Mouse (Mus musculus): ENCODE measurements around the gene Ptpre. TPM values are rescaled to one million over a fixed set of nuclear protein-coding genes. Genes with fewer than 3 reads are reported as not detected.

Ptpre gene
- polyA plus RNA-seq, 1 experiment from 2014 or later: 0.83 TPM

- ATAC-seq (ENCODE audit: low FRiP score) (no peak), DNase-seq (ENCODE audit: low spot score) (no peak)
- Histone ChIP-seq H3K27ac (ENCODE audit: low read depth, low read length) (no peak overlapping the region), H3K4me1 (replicated peaks; ENCODE audit: control insufficient read depth, insufficient read depth, low read length) (no peaks in the 10 kb centered on the region), H3K36me3 (ENCODE audit: control insufficient read depth, insufficient read depth, low read length) (no peaks in the 10 kb centered on the region), H3K4me2 (replicated peaks; ENCODE audit: low read depth, low read length) (no peak overlapping the region), H3K9me3 (ENCODE audit: control insufficient read depth, low read length) (no peaks in the 10 kb centered on the region), H3K27me3 (ENCODE audit: control insufficient read depth, insufficient read depth, low read length) (peaks cover 12% of the 10 kb centered on the region), H3K9ac (ENCODE audit: low read depth, low read length) (no peak overlapping the region), H3K4me3 (ENCODE audit: low read depth, low read length) (no peak overlapping the region)
- WGBS: 89% methylated on average over 3 of the region's 3 CpGs
Observed at GRCm38 (mm10) chr7:135542235-135542634, 5.0 kb downstream of the Ptpre start.

GRCm38 (mm10) chr7:135543033-135543432, 5.8 kb downstream of the Ptpre start:
- DNase-seq (ENCODE audit: low spot score): no peak
- Histone ChIP-seq H3K4me3 (ENCODE audit: low read depth, low read length) (no peak overlapping the region), H3K4me1 (replicated peaks; ENCODE audit: control insufficient read depth, insufficient read depth, low read length) (no peaks in the 10 kb centered on the region), H3K27me3 (ENCODE audit: control insufficient read depth, insufficient read depth, low read length) (peaks cover 12% of the 10 kb centered on the region), H3K27ac (ENCODE audit: low read depth, low read length) (no peak overlapping the region), H3K9ac (ENCODE audit: low read depth, low read length) (no peak overlapping the region), H3K4me2 (replicated peaks; ENCODE audit: low read depth, low read length) (no peak overlapping the region), H3K36me3 (ENCODE audit: control insufficient read depth, insufficient read depth, low read length) (no peaks in the 10 kb centered on the region), H3K9me3 (ENCODE audit: control insufficient read depth, low read length) (no peaks in the 10 kb centered on the region)
- no peak for ATAC-seq (ENCODE audit: low FRiP score)
- WGBS: 69% methylated on average over 2 of the region's 3 CpGs

- WGBS: 92% methylated on average over 6 of the region's 6 CpGs
- ATAC-seq (ENCODE audit: low FRiP score) (no peak), DNase-seq (ENCODE audit: low spot score) (no peak)
- Histone ChIP-seq H3K27ac (ENCODE audit: low read depth, low read length) (no peak overlapping the region), H3K4me1 (replicated peaks; ENCODE audit: control insufficient read depth, insufficient read depth, low read length) (peaks cover 4% of the 10 kb centered on the region; the same call in 1 of the 2 replicates), H3K9ac (ENCODE audit: low read depth, low read length) (no peak overlapping the region), H3K4me3 (ENCODE audit: low read depth, low read length) (no peak overlapping the region), H3K4me2 (replicated peaks; ENCODE audit: low read depth, low read length) (no peak overlapping the region), H3K27me3 (ENCODE audit: control insufficient read depth, insufficient read depth, low read length) (no peaks in the 10 kb centered on the region; the same call in 1 of the 2 replicates), H3K9me3 (ENCODE audit: control insufficient read depth, low read length) (no peaks in the 10 kb centered on the region), H3K36me3 (ENCODE audit: control insufficient read depth, insufficient read depth, low read length) (no peaks in the 10 kb centered on the region)
Observed at GRCm38 (mm10) chr7:135544321-135544720, 7.0 kb downstream of the Ptpre start.

- ATAC-seq (ENCODE audit: low FRiP score): no peak
- no peak overlapping the region for H3K9ac ChIP-seq (ENCODE audit: low read depth, low read length)
- H3K27me3 ChIP-seq (ENCODE audit: control insufficient read depth, insufficient read depth, low read length): no peaks in the 10 kb centered on the region
- 69% methylated on average over 7 of the region's 7 CpGs for WGBS
- no peak overlapping the region for H3K4me2 ChIP-seq (replicated peaks; ENCODE audit: low read depth, low read length)
- DNase-seq (ENCODE audit: low spot score): no peak
- no peak overlapping the region for H3K4me3 ChIP-seq (ENCODE audit: low read depth, low read length)
- no peaks in the 10 kb centered on the region for H3K9me3 ChIP-seq (ENCODE audit: control insufficient read depth, low read length)
- no peak overlapping the region for H3K27ac ChIP-seq (ENCODE audit: low read depth, low read length)
- no peaks in the 10 kb centered on the region for H3K36me3 ChIP-seq (ENCODE audit: control insufficient read depth, insufficient read depth, low read length)
- peaks cover 4% of the 10 kb centered on the region; the same call in 1 of the 2 replicates for H3K4me1 ChIP-seq (replicated peaks; ENCODE audit: control insufficient read depth, insufficient read depth, low read length)
Observed at GRCm38 (mm10) chr7:135545957-135546356, 8.7 kb downstream of the Ptpre start.

GRCm38 (mm10) chr7:135546530-135546929, 9.2 kb downstream of the Ptpre start:
- H3K9ac ChIP-seq (ENCODE audit: low read depth, low read length): no peak overlapping the region
- no peak overlapping the region for H3K27ac ChIP-seq (ENCODE audit: low read depth, low read length)
- 54% methylated on average over 5 of the region's 5 CpGs for WGBS
- no peaks in the 10 kb centered on the region for H3K27me3 ChIP-seq (ENCODE audit: control insufficient read depth, insufficient read depth, low read length)
- no peak overlapping the region for H3K4me2 ChIP-seq (replicated peaks; ENCODE audit: low read depth, low read length)
- H3K4me3 ChIP-seq (ENCODE audit: low read depth, low read length): no peak overlapping the region
- DNase-seq (ENCODE audit: low spot score) (no peak), ATAC-seq (ENCODE audit: low FRiP score) (no peak)
- H3K36me3 ChIP-seq (ENCODE audit: control insufficient read depth, insufficient read depth, low read length): no peaks in the 10 kb centered on the region
- peaks cover 4% of the 10 kb centered on the region; the same call in 1 of the 2 replicates for H3K4me1 ChIP-seq (replicated peaks; ENCODE audit: control insufficient read depth, insufficient read depth, low read length)
- no peaks in the 10 kb centered on the region for H3K9me3 ChIP-seq (ENCODE audit: control insufficient read depth, low read length)

GRCm38 (mm10) chr7:135548434-135548833, 11.2 kb downstream of the Ptpre start:
- ATAC-seq (ENCODE audit: low FRiP score): peak; percentile 51
- H3K4me2 ChIP-seq (replicated peaks; ENCODE audit: low read depth, low read length): no peak overlapping the region
- no peaks in the 10 kb centered on the region for H3K9me3 ChIP-seq (ENCODE audit: control insufficient read depth, low read length)
- H3K9ac ChIP-seq (ENCODE audit: low read depth, low read length): no peak overlapping the region
- 44% methylated on average over 6 of the region's 6 CpGs for WGBS
- no peaks in the 10 kb centered on the region for H3K36me3 ChIP-seq (ENCODE audit: control insufficient read depth, insufficient read depth, low read length)
- H3K27me3 ChIP-seq (ENCODE audit: control insufficient read depth, insufficient read depth, low read length): no peaks in the 10 kb centered on the region
- H3K27ac ChIP-seq (ENCODE audit: low read depth, low read length): 0 out of 2 replicates have a peak overlapping the region, but pooled peaks have one; percentile 36
- H3K4me3 ChIP-seq (ENCODE audit: low read depth, low read length): no peak overlapping the region
- H3K4me1 ChIP-seq (replicated peaks; ENCODE audit: control insufficient read depth, insufficient read depth, low read length): peaks cover 4% of the 10 kb centered on the region; the same call in 1 of the 2 replicates
- peak; percentile 47 for DNase-seq (ENCODE audit: low spot score)

GRCm38 (mm10) chr7:135551547-135551946, 14.3 kb downstream of the Ptpre start:
- Histone ChIP-seq H3K27ac (ENCODE audit: low read depth, low read length) (no peak overlapping the region), H3K9me3 (ENCODE audit: control insufficient read depth, low read length) (no peaks in the 10 kb centered on the region), H3K36me3 (ENCODE audit: control insufficient read depth, insufficient read depth, low read length) (no peaks in the 10 kb centered on the region), H3K27me3 (ENCODE audit: control insufficient read depth, insufficient read depth, low read length) (no peaks in the 10 kb centered on the region), H3K4me2 (replicated peaks; ENCODE audit: low read depth, low read length) (no peak overlapping the region), H3K4me3 (ENCODE audit: low read depth, low read length) (no peak overlapping the region), H3K4me1 (replicated peaks; ENCODE audit: control insufficient read depth, insufficient read depth, low read length) (peaks cover 4% of the 10 kb centered on the region; the same call in 1 of the 2 replicates), H3K9ac (ENCODE audit: low read depth, low read length) (no peak overlapping the region)
- DNase-seq (ENCODE audit: low spot score) (no peak), ATAC-seq (ENCODE audit: low FRiP score) (no peak)
- 83% methylated on average over 1 of the region's 1 CpGs for WGBS

GRCm38 (mm10) chr7:135553550-135553949, 16.3 kb downstream of the Ptpre start:
- Histone ChIP-seq H3K27ac (ENCODE audit: low read depth, low read length) (no peak overlapping the region), H3K9ac (ENCODE audit: low read depth, low read length) (no peak overlapping the region), H3K9me3 (ENCODE audit: control insufficient read depth, low read length) (no peaks in the 10 kb centered on the region), H3K4me3 (ENCODE audit: low read depth, low read length) (no peak overlapping the region), H3K4me1 (replicated peaks; ENCODE audit: control insufficient read depth, insufficient read depth, low read length) (peaks cover 4% of the 10 kb centered on the region; the same call in 1 of the 2 replicates), H3K27me3 (ENCODE audit: control insufficient read depth, insufficient read depth, low read length) (no peaks in the 10 kb centered on the region), H3K36me3 (ENCODE audit: control insufficient read depth, insufficient read depth, low read length) (no peaks in the 10 kb centered on the region), H3K4me2 (replicated peaks; ENCODE audit: low read depth, low read length) (no peak overlapping the region)
- 74% methylated on average over 3 of the region's 3 CpGs for WGBS
- DNase-seq (ENCODE audit: low spot score): no peak
- no peak for ATAC-seq (ENCODE audit: low FRiP score)

- Histone ChIP-seq H3K4me1 (replicated peaks; ENCODE audit: control insufficient read depth, insufficient read depth, low read length) (no peaks in the 10 kb centered on the region), H3K9ac (ENCODE audit: low read depth, low read length) (no peak overlapping the region), H3K27me3 (ENCODE audit: control insufficient read depth, insufficient read depth, low read length) (no peaks in the 10 kb centered on the region), H3K4me2 (replicated peaks; ENCODE audit: low read depth, low read length) (no peak overlapping the region), H3K9me3 (ENCODE audit: control insufficient read depth, low read length) (no peaks in the 10 kb centered on the region), H3K4me3 (ENCODE audit: low read depth, low read length) (no peak overlapping the region), H3K36me3 (ENCODE audit: control insufficient read depth, insufficient read depth, low read length) (no peaks in the 10 kb centered on the region), H3K27ac (ENCODE audit: low read depth, low read length) (no peak overlapping the region)
- ATAC-seq (ENCODE audit: low FRiP score) (no peak), DNase-seq (ENCODE audit: low spot score) (no peak)
- WGBS: 95% methylated on average over 3 of the region's 3 CpGs
Observed at GRCm38 (mm10) chr7:135556663-135557402, 19.6 kb downstream of the Ptpre start.

Data from hindbrain, embryonic 11.5 days (tissue).